Mouse (Mus musculus): ENCODE results near the gene Cfap45.
A peak's percentile ranks its signal among the peaks of the same experiment; 100 is the strongest.

The Cfap45 gene

DNA sequence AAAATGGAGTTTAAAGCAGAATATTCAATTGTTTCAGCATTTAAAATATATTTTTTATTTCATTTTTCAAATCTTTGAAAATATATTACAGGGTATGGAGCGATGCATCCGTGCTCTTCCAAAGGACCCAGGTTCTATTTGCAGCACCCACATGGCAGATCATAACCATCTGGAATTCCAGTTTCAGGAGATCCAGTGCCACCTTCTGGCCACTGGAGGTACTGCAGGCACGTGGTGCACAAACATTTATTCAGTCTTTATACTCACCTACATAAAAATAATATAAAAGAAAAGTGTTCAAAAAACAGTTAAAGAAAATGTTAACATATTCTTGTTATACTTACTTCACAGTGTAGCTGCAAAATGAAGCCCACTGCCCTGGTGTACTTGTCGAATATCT lies 2.6 kb upstream of the Cfap45 start:
- no peak for DNase-seq (ENCODE audit: low spot score in 2 of 2)

DNA sequence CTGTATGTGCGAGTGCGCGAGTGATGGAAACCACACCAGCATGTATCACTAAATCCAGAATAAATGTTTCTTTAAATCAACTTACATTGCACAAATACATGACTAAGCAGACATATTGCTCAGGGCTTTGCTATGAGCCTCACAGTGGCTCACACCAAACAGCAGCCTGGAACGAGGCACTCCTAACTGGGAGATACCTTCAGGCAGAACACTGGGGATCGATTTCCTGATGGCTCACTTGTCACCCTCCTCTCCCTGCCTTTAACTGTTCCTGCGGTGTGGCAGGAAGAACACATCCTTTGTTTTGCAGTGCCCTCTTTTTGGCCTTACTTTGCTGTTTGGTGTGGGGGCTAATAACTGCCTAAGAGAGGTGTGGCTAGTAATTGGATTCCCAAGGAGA lies 957 bp upstream of the Cfap45 start:
- DNase-seq (ENCODE audit: low spot score in 2 of 2): no peak

DNA sequence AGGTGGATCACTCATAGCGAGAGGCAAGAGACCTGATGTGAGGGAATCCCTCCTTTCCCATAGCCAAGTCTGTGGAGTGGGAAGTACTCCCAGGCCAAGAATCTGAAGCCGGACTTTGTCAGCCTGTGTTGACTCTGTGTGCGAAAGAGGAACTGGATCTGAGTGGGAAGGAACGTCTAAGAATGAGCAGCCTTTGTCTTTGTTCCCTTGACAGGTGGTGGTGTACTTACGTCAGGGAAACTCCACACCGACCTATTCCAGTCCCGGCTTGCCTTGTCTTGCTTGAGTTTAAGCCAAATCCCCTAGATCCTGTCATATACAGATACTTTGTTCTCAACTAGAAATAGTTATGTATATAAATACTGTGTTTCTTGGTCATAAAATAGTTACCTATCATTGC lies 1.9 kb downstream of the Cfap45 start:
- DNase-seq (ENCODE audit: low spot score in 2 of 2): peak; percentile 39 to 42

DNA sequence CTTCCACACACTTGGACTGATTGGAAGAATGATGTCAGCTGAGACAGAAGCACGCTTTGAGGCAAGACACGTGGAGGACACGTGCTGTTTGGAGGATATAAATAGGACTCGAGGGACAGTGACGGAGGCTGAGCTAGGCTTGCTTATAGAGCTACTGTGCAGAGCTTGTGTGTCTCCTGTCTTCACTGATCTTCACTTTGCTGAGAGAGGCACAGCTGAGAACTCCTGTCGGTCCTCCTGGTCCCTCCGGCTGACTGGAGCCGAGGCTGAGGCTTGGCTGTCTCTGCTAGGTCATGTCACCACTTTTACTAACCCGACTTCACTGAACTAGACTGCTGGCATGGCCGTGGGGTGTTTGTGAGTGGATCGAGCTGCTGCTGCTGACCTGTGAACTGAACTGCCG lies 3.1 kb downstream of the Cfap45 start:
- no peak for DNase-seq (ENCODE audit: low spot score in 2 of 2)

DNA sequence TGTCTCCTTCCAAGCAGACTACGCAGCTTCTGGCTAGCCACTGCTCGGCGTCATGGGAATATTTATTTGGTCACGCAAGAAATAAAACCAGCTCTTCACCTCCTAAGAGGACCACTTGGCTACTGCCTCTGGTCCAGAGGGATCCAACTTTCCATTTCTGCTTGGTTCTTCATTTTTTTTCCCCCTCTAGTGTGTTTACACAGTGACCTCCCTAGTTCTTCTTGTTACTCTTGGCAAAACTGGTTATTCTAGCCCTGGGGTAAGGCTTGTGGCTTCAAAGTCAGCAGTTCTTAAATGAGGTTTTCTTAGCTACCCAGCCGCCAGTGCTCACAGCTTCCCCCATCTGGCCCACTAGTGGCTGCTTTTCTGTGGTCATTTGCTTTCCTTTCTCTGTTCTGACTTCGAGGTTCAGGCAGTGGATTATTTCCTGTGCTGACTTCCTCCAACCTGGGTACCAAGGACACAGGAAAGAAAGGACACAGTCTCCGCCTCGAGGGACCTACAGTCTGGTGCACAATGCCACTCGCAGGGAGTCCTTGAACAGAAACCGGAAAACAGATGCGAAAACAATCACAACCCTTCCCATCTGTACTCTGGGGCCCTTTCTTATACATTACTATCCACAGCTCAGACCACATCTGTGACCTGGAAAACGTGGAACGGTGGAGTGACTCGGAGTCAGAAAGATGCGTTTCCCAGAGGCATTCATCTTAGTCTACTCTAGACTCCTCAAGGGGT lies 4.6 kb downstream of the Cfap45 start:
- DNase-seq (ENCODE audit: low spot score in 2 of 2): peak; percentile 51 to 56

DNA sequence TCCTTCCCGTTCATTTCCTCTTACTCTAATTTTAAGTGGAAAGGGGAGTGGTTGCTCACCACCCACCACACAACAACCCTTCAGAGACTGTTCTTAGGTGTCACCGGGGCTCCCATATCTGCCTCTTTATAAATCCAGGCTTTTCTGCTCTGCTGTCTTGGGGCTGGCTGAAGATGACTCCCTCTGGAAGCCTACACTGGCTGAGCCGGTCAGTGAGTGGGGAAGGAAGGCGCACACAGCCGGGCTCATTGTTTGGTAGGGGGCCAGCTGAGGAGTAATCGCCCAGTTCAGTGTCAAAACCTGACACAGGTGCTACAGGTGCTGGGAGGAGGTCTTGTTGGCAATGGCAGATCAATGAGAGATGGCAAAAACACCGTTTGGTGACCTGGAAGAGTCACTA lies 5.4 kb downstream of the Cfap45 start:
- DNase-seq (ENCODE audit: low spot score in 2 of 2): no peak

DNA sequence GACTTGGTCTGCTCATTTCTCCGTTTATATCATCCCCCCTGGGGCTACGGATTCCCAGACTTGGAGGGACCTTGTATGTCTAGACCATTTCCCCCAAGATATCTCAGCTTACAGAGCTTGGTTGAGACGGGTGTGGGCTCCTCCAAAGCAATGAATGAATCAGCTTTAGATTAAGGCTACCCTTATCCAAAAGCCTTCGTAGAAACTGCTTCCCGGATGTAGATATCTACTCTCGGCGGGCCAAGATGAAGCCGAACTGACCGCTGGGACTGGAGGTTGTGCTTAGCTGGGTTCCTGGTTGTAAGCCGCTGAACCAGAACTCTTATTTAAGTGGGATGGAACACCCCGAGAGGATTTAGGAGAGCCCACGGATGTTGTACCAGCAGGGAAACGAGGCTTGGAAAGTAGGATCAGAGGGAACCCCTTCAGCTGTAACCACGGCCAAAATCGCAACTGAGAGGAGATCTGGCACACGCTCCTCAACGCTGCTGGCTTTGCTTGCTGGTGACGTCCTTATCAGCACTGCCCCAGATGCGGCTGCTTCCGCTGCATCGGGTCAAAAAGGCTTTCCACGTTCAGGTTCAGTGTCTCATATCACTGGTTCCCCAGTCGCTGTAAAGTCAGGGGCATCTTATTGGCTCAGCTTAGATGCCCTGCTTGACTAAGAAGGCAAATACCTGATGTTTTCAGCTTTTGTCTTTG lies 5.9 kb downstream of the Cfap45 start:
- peak; percentile 50 to 52 for DNase-seq (ENCODE audit: low spot score in 2 of 2)

DNA sequence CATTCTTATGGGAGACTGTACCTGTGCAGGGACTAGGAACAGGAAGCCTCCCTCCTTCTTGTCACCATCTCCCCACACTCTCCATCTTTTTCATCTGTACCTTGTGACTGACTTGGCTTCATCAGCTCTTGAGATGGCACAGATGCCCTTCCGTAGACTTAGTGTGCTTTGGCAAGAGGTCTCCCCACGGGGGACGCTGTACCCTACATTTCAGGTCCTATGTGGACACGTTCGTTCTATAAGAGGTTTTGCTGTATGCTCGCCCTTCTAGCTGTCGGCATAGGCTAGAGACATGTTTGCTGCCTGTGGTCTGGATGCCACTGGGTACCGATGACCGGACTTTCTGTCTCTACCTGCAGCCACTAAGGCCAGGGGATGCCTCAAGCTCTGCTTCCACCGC lies 6.8 kb downstream of the Cfap45 start:
- no peak for DNase-seq (ENCODE audit: low spot score in 2 of 2)

DNA sequence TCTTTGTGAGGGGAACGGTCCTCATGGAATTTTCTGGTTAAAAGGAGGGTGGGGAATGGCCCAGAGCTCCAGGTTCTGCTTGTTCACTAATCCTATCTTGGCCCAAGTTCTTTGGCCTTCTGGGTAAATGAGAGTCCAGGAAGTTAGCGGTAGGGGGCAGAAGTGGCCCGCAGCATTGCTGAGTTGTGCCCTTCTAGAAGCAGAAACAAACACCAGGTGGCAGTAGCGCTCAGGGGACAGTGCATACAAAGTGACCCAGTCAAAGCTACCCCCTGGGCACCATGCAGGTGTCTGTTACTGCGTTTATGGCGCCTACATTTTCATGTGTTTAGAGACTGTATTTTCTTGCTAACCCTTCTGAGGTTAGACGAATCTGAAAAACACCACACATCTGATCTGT lies 8.1 kb downstream of the Cfap45 start:
- peak; percentile 89 to 92 for DNase-seq (ENCODE audit: low spot score in 2 of 2)

DNA sequence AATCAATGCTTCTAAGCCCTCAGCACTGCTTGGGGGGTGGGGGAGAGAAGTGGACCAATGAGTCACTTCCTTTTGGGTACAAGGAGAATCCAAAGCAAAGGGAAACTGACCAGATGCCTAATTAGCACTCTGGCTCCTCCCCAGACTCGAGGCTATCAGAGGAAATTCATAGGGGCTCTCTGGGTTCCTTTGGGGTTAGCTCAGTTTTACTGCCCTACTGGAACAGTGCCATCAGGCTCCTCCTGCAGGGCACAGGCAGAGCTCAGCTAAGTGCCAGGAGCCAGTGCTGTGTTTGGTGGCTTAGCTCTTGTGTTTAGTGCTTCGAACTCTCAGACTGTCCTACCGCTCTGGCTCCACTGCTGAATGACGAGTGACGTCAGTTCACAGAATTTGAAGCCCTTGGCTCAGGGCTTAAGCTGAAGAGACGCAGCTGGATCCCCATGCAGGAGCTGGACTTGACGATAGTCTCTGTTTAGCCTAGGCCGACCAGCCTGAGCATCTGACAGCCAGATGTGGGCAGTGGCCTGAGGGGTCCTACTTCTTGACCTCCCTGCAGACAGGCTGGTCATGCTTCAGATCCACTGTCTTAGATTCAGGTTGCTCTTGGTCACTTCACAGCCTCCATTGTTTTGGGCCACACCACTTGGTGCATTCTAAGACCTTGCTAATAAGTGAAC lies 10.1 kb downstream of the Cfap45 start:
- DNase-seq (ENCODE audit: low spot score in 2 of 2): no peak

DNA sequence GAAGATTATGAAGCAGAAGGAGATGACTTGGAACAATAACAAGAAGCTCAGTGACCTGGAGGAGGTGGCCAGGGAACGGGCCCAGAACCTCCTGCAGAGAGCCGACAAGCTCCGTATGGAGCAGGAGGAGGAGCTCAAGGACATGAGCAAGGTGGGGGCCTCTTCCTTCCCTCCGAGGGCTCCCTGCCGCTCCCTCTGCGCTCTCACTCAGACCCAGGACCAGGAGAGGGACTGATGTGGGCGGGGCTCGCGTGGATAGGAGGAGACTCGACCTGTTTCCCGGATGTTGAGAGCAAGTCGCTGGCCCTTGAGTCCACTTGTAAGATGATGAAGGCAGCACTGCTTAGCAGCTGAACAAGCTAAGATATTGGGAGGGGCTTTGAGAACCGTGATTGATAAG lies 11.9 kb downstream of the Cfap45 start:
- DNase-seq (ENCODE audit: low spot score in 2 of 2): no peak

DNA sequence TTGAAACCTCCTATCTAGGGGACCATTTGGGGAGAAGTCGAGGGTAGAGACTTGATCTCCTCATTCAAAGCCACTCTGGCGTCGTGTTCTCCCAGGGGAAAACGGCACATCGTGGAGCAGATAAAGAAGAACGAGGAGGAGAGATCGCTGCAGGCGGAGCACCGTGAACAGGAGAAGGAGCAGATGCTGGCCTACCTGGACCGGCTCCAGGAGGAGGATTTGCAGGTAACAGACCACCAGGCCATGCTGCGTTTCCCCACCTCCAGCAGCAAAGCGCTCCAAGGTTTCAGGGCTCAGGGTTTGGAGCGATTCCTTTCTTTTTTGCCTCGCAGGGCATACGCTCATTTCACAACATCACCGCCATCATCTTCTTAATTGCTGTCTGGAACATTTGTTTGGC lies 14.5 kb downstream of the Cfap45 start:
- no peak for DNase-seq (ENCODE audit: low spot score in 2 of 2)

DNA sequence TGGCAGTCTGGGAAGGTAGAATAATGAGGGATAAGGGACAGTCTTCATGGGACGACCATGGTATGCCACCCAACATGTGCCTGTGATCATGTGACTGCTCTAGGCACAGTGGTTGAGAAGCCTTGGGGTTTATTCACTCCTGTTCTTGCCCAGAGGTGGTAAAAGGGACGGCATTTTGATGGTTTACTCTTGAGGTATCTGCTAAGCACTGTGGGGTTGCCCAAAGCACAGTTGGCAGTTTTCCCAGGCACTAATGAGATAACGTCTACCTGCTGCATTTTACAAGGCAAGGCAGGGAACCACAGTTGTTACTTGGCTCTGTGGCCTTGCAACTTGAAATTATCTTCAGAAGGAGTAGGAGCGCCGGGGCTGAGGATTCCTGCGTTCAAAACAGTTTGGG lies 19.2 kb downstream of the Cfap45 start:
- DNase-seq (ENCODE audit: low spot score in 2 of 2): no peak

DNA sequence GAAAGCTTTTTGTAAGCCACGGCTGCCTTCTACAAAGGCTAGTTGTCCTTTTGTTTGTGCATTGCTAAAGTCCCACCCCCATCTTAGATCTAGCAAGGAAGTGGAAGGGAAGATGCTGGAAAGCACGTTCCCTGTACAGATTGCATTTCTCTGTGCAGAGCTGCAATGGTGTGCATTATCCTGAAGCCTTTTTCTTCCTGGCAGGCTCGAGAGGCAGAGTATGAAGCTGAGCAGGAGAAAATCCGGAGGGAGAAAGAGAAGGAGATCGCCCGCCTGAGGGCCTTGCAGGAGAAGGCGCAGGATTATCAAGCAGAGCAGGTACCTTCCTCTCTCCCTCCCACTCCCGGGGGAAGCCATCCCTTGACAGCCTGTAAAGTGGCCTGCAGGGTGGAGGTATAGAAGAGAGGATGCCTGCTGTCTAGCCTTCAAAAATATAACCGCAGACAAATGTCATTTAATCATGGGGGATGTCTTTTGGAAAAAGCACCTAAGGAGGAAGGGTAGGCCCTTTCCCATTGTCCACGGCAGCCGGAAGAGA lies 19.8 kb downstream of the Cfap45 start:
- DNase-seq (ENCODE audit: low spot score in 2 of 2): no peak

DNA sequence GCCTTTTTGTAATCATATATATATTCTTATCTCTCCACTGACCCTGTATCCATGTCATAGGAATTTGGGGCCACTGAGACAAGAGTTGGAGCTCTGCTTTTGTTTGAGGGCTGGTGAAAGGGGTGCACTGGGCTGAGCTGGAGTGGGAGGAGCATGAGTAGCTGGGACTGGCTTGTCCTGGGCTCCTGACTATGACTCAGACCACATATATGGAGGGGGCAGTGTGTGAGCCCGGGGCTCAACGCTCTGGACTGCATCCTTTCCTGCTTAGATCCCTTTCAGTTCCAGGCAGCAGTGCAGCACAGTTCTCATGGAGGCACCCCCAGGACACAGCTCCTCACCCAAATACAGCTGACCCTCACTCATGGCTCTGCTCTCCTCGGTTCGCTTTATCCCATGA lies 25.5 kb downstream of the Cfap45 start:
- DNase-seq (ENCODE audit: low spot score in 2 of 2): no peak

DNA sequence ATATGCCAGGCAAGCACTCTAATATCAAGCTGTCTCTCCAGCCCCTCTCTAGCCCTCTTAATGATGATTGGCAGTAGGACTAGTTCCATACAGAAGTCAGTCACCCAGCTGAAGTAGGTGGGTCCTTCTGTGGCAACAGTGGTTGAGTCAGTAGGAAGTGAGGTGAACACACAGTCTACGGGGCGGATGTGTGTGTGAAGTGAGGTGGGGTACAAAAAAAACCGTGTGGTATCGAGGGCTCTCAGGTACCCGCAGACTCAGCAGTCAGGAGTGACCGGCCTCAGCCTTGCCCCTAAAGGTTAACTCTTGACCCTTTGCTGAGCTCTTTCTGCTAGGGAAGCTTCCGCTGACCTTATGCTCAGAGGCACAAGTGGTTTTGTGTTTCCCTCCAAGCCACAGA lies 27.9 kb downstream of the Cfap45 start:
- peak; percentile 64 to 66 for DNase-seq (ENCODE audit: low spot score in 2 of 2)

DNA sequence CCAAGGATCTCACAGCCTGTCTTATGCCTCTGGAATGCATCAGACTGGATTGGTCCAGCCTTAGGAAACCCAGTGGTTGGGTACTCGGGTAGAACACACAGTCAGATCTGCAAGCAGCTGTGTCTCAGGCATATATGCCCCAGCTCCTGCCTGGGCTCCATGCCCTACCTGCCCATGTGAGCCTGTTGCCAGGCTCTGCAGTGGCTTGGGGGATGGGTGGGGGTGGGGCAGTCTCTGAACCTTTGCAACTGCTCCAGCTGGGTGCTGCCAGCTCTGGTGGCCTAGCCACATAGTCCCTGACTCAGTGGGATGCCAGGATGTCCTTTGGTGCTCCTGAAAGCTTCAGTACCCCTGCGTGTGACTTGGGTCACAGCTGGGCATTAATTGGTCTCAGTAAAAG lies 28.7 kb downstream of the Cfap45 start:
- DNase-seq (ENCODE audit: low spot score in 2 of 2): no peak

DNA sequence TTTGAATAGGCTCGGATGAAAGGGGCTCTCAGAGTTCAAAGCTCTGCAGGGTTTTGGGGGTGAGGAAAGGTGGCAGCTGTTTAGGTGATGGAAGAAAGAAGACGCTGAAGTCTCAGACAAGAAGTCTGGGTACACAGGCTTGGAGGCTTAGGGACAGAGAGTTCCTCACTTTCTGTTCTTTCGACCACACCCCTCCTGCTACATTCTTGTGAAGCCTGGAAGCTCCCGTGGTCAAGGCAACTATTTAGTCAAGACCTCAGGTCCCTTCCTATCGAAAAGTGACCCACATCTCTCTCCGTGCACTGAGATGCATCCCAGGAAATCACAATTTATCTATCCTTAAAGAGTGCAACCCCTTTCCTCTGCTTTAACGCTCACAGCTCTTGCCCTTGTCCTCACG lies 29.1 kb downstream of the Cfap45 start:
- DNase-seq (ENCODE audit: low spot score in 2 of 2): no peak

DNA sequence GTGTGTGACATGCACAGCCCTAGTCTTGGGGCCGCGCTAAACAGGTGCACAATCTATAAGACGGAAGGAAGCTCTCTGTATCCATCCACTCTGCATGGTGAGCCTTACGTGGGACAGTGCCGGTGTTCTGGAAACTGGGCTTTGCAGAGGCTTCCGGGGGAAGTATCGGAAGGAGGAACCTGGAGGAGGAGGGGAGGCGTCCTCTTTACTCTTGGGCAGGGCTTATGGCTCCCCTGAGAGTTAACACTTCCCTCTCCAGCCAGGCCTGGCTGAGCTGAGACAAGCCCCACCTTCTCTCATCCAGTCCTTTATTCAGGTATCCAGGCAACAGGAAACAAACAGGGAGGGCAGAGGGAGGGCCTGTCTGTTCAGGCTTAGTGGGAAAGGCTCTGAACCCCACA lies 29.9 kb downstream of the Cfap45 start:
- DNase-seq (ENCODE audit: low spot score in 2 of 2): peak; percentile 82 to 83

DNA sequence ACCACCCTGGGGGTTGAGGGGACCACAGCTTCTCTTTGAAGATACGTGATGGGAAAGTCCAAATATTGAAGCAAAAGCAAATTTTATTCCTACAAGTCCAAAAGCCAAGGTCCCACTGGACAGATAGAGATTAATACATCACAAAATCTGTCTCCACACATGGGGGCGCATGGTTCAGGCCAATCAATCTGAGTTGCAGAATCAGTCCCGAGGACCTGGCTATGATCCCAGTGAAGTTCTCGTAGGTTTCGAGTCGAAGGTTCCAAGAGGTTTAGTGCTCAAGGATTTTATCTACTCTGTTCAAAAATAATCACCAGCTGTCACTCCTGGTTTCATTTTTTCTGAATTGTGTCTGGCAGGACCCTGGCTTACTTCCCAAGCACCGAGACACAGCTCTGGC lies 30.4 kb downstream of the Cfap45 start:
- DNase-seq (ENCODE audit: low spot score in 2 of 2): no peak

DNA sequence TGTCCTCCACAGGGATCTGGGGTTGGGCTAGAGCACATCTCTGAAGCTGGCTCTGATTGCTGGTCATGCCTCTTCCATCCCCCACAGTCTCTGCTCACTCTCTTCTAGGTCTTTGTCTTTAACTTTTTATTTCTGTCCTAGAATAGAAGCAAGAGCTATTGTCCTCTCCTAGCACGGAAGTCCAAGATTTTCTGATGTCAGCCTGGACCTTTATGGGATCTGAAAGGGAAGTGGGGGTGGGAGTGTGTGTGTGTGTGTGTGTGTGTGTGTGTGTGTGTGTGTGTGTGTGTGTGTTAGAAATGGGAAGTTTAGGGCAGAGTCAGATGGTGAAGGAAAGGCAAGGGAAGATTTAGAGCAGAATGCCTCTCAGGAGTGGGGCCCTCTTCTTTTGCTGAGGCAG lies 32.0 kb downstream of the Cfap45 start:
- DNase-seq (ENCODE audit: low spot score in 2 of 2): no peak

DNA sequence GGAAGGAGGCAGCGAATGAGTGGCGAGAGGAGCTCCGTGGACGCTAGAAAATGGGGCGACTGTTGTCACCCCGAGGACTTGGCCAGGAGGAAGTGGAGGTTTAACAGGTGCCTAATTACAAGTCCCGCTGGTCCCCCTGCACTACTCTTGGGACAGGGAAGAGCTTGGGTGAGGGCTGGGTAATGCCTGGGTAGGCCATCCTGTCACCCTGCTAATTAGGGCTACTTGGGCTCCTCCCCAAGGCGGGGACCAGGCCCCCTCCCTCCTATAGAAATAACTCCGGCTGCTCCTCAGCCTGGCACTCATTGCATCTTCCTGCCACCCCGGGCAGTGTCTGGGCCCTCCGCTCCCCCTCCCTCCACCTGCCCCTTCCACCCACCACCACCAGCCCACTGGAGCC lies 35.0 kb downstream of the Cfap45 start, which contains the start of gene Vsig8:
Vsig8 (plus strand) TSS at position 301 of the 400 bp plus-strand sequence.
- DNase-seq (ENCODE audit: low spot score in 2 of 2): no peak
